Mouse (Mus musculus): ENCODE measurements around the gene Npas4.
A peak's percentile ranks its signal among the peaks of the same experiment; 100 is the strongest.
"Not testable (repeated sequence)": the region's sequence is repeated elsewhere in the genome, so short reads cannot be mapped to it uniquely, and the experiment has no call there.

The Npas4 gene

GRCm38 (mm10) chr19:4992904-4993303 lies 2.8 kb upstream of the Npas4 start:
- peak; percentile 82 to 92 for DNase-seq (ENCODE audit: low spot score in 2 of 2)

DNA sequence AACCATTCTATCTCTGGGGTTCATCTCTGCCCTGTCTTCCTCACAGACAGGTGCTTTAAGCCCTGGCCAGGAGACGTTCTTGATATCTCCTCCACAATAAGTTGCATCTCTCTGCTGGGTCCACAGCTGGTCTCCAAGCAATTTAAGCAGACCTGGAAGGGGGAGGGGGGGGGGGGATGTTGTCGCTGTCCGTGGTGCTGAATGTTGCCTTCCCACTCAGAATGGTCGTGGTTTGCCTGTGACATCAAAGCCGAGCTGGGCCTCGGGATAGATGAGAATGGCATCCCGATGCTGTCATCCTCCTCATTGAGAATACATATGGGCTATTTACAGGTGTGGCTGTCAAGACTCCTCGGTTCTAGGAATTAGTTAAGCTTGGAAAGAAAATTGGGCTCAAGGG lies 2.3 kb upstream of the Npas4 start:
- no peak for DNase-seq (ENCODE audit: low spot score in 2 of 2)

- DNase-seq (ENCODE audit: low spot score in 2 of 2), result no peak
These were observed 600 bp upstream of the Npas4 start for GRCm38 (mm10) chr19:4990716-4991115.

DNA sequence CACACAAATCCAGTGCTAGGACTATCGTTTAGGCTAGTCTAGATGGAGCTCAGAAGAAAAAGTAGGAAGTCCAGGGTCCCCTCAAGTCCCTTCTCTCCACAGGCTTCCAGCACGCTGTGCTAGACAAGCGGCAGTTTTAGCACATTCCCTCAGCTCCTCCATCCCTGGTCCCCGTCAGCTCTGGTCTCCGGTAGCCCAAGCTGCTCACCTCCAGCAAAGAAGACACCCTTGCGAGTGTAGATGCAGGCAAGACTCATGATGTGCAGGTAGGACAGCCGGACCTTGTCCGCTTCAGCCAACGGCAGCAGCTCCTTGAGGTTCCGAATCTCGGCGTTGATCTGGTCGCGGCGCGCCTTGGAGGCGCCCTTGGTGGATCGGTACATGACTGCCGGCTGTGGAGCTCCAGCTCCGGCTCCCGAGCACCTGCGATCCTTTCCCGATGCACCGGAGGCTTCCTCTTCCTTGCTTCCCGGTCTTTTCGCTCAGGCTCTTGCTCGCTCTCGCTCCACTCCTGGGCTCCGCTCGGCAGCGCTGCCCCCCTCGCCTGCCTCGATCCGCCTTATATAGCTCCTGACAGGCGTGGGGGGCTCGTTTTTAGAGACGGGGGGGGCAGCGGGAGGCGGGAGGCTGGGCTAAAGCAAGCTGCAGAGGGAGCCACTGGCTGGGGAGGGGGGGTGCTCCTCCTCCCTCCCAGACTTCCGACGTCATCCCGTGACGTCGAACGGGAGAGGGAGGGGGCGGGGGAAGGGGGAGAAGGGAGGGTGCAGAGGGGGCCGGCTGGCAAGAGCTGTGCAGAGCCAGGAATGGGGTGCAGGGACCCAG lies 471 bp downstream of the Npas4 start:
- DNase-seq (ENCODE audit: low spot score in 2 of 2), result peak in 1 of 2 experiments; percentile 81

DNA sequence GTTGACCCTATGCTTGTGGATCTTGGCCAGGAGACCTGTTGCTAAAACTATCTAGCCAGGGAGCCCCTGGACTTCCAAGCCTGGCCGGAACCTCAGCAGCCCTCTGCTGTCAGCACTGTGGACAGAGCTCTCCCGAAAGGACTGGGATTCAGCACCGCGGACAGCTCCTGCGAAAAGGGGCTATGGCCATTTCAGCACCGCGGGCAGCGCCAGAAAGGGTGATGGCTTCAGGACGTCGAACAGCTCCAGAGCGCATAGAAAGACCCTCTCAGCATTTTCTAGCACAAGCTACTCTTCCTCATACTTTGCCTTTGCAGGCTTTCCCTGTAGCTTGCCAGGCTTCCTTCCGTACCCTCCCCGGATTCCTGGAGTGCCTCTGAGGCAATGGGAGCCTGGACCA lies 1.1 kb downstream of the Npas4 start:
- DNase-seq (ENCODE audit: low spot score in 2 of 2), result peak in 1 of 2 experiments; percentile 70

DNA sequence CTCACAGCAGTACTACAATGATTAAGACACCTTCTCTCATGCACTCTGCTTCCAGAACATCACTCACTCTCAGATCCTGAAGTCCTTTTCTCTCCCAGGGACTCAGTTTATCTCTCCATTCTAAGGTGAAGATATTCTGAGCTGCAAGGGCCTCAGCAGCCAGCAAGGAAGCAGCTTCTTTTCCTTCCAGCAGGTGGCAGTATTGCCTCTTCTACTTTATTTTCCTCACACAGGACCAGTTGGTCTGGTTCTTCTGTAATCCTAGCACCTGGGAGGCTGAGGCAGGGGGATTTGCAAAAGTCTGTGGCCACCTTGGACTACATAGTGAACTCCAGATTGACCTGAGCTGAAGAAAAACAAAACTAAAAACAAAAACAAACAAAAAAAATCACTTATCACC lies 8.3 kb downstream of the Npas4 start:
- DNase-seq (ENCODE audit: low spot score in 2 of 2), result peak in 1 of 2 experiments; percentile 82

DNA sequence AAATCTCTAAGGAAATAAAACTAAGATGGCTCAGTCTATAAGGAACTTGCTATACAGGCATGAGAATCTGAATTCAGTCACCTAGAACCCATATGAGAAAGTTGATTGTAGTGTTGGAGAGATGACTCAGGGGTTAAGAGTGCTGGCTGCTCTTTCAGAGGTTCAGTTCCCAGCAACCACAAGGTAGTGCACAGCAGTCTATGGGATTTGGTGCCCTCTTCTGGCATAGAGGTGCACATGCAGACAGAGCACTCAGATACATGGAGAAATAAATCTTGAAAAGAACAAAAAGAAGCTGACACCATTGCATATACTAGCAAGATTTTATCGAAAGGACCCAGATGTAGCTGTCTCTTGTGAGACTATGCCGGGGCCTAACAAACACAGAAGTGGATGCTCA lies 21.9 kb downstream of the Npas4 start:
- no peak for DNase-seq (ENCODE audit: low spot score in 2 of 2)

GRCm38 (mm10) chr19:4961928-4962601 lies 28.1 kb downstream of the Npas4 start, which contains the start of gene Mrpl11:
Gene Mrpl11 (plus strand): TSS chr19:4962147.
- DNase-seq (ENCODE audit: low spot score in 2 of 2), result peak; percentile 82 to 96

DNA sequence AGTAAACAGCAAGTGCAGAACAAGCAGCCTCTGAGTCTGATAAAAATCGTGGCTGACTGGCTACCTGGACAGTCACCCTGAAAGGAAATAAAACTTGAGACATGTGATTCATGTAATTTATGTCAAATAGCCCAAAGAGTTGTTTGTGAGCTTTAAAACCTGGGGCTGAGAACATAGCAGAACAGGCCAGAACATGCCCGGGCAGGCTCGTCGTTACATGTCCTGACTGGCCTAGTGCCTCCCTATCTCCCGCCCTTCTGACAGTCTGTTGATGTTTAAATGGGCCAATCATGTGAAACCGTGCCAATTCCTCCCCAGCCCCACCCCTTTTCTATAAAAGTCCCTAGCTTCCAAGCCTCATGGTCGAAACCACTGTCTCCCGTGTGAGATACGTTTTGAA lies 41.5 kb downstream of the Npas4 start:
- not testable (repeated sequence) for DNase-seq (ENCODE audit: low spot score in 2 of 2)

DNA sequence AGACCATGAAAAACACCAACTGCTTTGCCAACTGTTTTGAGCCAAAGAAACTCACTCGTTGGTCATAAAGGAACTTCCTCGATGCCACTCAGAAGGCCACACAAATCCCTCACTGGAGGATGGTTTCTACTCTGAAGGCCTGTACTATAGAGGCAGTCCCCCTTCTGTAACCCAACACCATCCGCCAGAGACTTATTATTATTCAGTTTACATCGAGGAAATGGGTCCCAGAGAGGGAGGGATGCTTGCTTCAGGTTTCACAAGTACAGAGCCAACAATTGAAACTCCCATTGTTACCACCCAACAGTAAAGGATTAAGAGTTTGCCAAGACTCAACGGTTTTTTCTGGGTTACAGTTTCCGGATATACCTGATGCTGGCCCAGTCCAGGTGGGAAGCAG lies 44.6 kb downstream of the Npas4 start:
- DNase-seq (ENCODE audit: low spot score in 2 of 2), result no peak

- peak in 1 of 2 experiments; percentile 30 for DNase-seq (ENCODE audit: low spot score in 2 of 2)
These were observed 46.9 kb downstream of the Npas4 start for GRCm38 (mm10) chr19:4943253-4943588.

DNA sequence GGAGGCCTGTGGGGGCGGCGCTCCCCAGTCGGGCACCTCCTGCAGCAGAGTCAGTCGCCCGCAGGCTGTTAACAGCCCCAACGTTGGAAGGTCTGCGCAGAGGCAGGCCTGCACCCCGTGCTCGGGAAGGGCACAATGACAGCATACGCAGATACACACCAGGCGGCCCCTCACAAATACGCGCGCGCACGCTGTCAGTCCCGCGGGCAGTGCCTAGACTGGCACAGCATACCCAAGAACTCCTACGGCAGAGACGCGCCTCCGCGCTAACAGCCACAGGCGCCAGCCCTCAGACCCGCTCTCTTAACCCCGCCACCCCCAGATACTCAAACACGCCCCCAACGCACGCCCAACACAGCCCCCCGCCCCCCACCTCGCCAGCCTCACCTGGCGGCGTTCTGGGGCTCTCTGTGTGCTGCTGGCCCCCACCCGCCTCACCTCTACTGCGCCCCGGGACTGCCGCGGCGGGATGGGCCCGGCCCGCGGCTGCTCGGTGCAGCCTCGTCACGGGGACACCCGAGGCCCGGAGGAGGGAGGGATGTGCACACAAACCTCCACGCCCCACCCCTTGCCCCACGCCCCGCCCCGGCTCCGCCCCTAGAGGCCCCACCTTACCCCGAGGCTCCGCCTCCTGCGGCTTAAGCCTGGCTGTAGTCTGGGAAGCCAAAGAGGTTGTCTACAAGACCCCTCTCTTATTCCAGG lies 47.4 kb downstream of the Npas4 start, which contains the start of gene Peli3:
Peli3 (minus strand) TSS at position 577 of the 702 bp plus-strand sequence.
- peak; percentile 42 to 67 for DNase-seq (ENCODE audit: low spot score in 2 of 2)

DNA sequence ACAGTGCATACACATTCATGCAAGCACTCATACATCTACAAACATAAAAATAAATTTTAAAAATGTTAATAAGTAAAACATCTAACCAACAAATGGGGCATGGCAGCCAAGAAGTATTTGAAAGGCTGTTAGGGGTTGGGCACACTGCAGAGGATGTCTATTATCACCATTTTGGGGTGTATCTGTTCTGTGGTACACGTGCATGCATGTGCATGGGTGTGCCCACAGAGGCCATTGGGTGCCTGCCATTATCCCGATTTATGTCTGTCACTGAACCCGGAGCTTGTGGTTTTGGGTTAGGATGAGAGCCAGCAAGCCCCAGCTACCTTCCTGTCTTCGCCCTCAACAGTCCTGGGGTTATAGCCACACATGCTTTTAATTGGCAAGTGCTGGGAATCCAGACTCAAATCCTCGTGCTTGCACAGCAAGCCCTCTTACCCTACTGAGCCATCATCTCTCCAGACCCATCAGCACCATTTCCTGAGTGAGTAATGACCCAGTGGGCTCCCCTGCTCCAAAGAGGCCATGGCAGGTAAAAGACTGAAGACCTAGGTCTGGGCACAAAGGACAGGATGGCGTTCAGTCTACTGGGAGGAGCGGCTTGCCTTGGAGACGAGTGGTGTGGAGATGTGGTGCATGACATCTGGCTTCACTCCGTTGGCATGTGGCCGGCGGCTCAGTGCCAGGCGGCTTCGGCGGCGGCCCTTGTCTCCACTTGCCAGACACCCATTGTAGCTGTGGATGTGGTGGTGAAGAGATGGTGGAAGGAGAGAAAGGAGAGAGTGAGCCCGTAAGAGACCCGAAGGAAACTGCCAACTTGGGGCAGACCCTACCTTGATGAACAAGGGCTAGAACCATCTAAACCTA lies 52.4 kb downstream of the Npas4 start:
- DNase-seq (ENCODE audit: low spot score in 2 of 2), result no peak

- no peak for DNase-seq (ENCODE audit: low spot score in 2 of 2)
These were observed 53.2 kb downstream of the Npas4 start for GRCm38 (mm10) chr19:4936896-4937295.

Measured in left cerebral cortex, adult 9 months (tissue).